Mouse (Mus musculus) lung, adult 2 months (tissue): ENCODE measurements around the gene Zfp239.

ENCODE experiments used
- CTCF ChIP-seq: fragments of 200-500 bp; IDR thresholded peaks from 2 replicates; pipeline ENCODE4 v1.5.1; 2011; ENCODE audit warnings: mild to moderate bottlenecking, low read length, control low read depth; ENCODE audit not compliant: insufficient read depth
- POLR2A ChIP-seq: fragments of 200-500 bp; IDR thresholded peaks from 2 replicates; pipeline ENCODE4 v1.6.1; 2011; ENCODE audit warnings: low read depth, mild to moderate bottlenecking, control low read depth, low read length, borderline replicate concordance; ENCODE audit errors: extremely low read depth

- TF ChIP-seq CTCF (no peak), POLR2A (no peak)
These were observed 10.2 kb upstream of the Zfp239 start for GRCm38 (mm10) chr6:117851747-117852146.
